Mouse (Mus musculus) kidney, postnatal 25 days (tissue): ENCODE data around the gene H2afv.
A peak's percentile ranks its signal among the peaks of the same experiment; 100 is the strongest.
"Not testable (repeated sequence)": the region's sequence is repeated elsewhere in the genome, so short reads cannot be mapped to it uniquely, and the experiment has no call there.

Experiments
- DNase-seq, 2 experiments: peaks; one replicate each; pipeline ENCODE4 v3.0.0; 2021; ENCODE audit warnings: mixed read lengths in 2 of 2

Gene H2afv

DNA sequence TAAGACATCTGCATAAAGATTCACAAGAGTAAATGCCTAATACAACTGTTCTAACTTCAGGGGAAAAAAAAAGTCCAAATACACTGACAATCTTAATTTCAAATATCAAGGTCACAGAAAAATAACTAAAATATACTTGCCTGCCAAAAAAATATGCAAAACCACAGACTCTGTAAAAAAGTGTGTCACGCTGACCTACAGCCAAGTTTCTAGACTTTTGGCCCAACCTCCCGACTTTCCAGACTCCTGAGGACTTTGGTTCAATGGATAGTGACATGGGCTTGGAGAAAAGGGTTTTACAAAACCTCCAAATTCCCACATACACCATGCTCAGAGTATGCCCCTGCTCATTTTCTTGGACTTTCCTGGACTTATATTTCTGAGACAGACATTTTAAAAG is 24.3 kb upstream of the H2afv start:
- peak in 1 of 2 experiments; percentile 16 for DNase-seq

DNA sequence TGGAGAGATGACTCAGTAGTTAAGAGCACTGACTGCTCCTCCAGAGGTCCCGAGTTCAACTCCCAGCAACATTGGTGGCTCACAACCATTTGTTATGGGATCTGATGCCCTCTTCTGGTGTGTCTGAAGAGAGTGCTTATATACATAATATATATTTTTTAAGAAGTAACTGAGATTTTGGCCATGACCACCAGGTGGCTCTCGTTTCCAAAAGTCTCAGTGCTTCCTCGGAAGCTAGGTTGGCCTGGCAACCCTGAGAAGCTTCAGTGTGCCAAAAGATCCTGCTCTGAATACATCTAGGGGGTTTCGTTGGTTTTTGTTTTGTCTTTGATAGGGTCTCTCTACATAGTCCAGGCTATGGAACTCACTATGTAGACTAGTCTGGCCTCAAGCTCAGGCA is 20.9 kb upstream of the H2afv start:
- peak; percentile 64 to 71 for DNase-seq

DNA sequence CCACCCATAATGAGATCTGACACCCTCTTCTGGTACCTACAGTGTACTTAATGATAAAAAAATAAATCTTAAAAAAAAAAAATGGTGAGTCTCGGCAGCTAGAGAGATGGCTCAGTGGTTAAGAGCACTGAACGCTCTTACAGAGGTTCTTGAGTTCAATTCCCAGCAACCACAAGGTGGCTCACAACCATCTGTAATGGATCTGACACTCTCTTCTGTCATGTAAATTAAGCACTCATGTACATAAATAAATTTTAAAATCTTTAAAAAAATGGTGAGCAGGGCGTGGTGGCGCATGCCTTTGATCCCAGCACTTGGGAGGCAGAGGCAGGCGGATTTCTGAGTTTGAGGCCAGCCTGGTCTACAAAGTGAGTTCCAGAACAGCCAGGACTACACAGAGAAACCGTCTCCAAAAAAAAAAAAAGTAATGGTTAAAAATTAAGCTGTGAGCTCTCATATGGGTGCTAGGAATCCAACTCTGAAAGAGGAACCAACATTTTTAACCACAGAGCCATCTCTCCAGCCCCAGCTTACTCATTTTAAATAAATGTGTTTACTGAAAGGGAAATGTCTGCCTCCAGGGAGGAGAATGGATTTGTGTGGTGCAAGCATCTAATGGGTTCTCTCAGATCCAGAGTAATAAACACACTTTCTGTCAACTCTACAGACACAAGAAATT is 19.1 kb upstream of the H2afv start:
- no peak for DNase-seq

DNA sequence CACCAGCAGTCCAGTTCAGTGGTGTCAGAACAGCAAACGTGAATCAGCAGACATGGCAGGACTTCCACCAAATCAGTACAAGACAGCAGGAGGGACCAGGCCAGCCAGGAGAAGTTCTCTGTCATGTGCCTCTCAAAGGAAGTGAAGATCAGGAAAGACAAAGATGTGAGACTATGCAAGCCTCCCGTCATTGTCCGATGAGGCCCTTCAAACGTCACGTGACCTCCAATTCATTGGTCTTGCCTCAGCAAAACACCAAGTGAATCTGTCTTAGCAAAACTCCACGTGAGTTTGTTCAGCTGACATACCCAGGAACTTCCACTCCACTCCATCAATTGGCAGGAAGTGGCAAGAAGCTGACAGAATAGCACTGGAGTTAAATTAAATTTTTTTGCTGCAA is 11.8 kb upstream of the H2afv start:
- no peak for DNase-seq

DNA sequence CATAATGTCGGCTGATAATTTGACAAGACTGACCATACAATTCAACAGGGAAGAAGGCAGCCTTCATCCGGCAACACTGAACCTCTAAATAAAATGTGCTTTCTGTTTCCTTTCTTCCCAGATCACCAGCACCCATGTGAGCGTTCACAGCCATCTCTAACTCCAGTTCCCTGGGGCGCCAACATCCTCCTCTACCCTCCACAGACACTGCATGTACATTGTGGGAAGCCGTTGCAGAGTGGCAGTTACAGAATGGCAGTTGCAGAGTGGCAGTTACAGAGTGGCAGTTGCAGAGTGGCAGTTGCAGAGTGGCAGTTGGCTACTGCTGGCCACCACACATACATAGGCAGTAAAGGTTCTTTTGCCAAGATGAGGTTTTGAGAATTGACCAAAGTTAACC is 3.9 kb upstream of the H2afv start:
- DNase-seq, result not testable (repeated sequence)

DNA sequence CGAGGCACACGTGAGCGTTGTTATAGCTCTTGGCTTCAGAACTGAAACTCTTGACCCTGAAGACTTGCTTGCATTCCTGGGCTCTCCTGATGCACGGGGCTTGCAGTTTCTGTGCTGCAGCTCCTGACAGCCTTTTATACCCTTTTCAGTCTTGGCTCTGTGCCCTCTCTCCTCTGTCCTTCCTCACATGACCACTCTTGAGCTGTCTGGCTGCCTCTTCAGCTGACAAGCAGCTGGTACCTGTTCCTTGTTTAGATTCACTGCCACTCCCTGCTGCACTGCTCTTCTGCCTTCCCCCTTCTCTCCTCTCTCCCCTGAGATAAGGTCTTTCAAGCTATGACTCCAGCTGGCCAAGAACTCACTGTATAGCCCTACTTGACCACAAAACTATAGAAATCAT is 3.2 kb upstream of the H2afv start:
- peak in 1 of 2 experiments; percentile 23 for DNase-seq

DNA sequence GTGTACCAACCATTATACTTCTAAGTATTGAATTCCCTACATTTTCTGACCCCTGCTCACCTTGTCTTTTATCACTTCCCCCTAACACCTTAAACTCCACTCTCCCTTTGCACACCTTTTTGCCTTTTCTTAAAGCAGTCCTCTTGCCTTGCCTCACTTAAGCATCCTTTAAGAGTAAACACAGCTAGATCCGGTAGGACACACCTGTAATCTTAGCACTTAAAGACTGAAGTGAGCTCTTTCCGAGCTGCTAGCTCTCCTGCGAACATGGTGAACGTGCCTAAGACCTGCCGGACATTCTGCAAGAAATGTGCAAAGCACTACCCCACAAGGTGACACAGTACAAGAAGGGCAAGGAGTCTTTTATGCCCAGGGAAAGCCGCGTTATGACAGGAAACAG is 1.7 kb upstream of the H2afv start:
- DNase-seq, result no peak

DNA sequence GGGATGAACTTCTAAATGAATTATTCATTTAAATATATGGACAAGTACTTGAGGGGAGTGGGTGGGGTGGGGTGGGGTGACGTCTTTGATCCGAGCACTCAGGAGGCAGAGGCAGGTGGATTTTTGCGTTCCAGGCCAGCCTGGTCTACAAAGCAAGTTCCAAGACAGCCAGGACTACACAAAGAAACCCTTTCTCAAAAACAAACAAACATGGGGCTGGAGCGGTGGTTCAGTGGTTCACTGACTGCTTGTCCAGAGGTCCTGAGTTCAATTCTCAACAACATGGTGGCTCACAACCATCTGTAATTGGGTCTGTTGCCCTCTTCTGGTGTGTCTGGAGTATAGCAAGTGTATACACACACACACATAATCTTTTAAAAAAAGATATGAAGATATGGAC is 1.2 kb upstream of the H2afv start:
- DNase-seq, result no peak

DNA sequence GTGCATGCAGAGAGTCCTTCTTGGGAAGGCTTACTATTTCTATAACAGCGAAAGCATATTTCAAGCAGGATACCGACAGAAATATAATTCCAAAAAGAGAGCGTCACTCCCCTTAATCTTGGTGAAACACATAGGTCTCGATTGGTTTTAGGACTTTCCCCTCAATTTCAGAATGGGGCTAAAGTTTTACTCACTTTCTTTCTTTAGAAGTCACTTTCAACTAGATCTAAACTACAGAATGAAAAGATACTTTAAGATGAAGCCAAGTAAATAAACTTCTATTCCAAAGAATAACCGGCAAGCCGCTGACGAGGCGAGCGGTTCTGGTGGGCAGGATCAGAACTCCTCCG is 541 bp downstream of the H2afv start:
- DNase-seq, result no peak

DNA sequence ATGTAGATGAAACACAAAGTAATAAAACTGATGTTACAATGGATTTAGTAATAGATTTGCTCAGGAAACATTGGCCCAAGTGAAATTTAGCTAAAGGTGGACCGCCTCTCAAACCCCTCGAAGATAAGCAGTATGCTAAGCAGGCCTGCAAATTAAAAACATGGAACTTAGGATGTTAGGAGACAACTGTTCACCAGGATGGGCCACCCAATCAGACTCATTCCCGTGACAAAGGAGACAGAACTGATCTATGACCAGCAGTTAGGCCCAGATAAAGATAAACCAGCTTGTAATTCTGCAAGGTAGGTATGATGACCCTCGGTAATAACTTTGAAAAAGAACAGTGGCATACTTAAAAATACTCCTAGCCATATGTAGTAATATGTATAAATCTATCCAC is 1.1 kb downstream of the H2afv start:
- no peak for DNase-seq

DNA sequence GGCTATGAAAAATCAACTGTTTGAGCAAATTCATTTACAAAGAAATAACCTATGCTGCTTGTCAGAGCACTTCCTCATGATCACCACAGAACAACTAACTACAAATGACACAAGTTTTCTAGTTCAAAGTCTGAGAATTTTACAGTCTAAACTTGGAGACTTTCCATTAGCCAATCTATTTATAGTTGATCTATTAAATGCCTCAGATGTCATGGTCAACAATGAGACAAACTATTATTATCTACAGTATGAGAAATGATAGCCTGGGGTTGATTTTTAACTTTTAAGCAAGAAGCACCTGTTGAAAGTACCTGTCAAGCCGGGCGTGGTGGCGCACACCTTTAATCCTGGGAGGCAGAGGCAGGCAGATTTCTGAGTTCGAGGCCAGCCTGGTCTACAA is 1.7 kb downstream of the H2afv start:
- no peak for DNase-seq

DNA sequence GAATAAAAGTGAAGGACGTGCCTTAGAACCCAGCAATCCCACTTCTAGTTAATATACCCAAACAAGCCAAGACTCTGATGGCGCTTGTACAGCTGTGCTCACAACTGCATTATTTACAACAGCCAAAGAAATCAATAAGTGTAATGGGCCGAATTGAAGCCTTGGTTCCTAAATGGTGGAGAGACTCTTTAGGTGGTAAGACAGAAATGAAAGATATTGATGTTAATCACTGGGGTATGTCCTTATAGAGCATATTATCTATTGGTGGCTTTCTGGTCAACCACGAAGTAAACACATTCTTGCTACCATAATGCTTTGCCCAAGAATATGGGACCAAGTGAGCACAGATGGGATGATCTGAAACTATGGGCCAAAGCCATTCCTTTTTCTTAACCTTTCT is 4.1 kb downstream of the H2afv start:
- no peak for DNase-seq

DNA sequence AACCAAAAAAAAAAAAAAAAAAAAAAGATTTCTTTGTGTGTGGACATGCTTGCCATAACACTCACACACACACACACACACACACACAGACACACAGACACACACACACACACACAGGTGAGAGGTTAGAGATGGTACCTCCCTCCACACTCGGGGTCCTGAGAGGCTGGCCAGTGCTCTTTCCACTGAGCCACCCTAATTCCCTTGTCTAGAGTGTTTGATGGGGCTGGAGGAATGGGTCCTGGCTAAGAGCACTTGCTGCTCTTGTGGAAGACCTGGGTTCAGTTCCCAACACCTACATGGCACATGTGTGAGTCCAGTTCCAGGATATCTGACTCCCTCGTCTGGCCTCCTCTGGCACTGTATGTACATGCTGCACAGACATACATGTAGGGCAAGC is 6.6 kb downstream of the H2afv start:
- no peak for DNase-seq

DNA sequence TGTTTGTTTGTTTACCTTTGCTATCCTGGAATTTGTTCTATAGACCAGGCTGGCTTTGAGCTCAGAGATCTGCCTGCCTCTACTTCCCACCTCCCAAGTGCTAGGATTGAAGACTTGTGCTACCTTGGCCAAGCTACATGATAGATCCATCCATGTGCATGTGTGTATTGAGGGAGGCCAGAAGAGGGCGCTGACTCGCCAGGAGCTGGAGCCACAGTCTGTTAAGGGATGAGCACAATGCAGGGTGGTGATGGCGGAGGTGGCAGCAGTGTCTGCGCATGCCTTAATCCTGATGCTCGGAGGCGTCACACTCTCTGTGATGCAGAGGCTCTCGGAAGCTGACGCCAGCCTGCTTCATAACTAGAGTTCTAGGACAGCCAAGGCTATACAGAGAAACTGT is 7.8 kb downstream of the H2afv start:
- DNase-seq, result peak; percentile 67 to 77

DNA sequence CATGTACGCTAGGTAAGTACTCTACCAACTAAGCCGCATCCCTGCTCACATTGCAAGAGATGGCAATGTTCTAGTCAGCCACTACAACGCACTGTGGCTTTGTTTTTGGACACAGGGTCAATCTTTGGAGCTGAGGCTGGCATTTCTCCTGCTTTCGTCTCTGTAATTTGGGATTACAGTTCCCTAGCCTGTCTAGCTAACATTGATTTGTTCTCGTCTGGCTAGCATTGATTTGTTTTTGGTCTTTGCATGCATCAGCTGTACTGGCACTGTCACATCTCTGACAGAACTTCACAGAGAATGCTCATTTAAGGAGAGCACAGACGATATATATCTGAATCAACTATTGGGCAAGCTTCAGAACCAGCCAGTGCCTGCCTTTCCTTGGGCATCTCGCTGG is 14.1 kb downstream of the H2afv start:
- no peak for DNase-seq

DNA sequence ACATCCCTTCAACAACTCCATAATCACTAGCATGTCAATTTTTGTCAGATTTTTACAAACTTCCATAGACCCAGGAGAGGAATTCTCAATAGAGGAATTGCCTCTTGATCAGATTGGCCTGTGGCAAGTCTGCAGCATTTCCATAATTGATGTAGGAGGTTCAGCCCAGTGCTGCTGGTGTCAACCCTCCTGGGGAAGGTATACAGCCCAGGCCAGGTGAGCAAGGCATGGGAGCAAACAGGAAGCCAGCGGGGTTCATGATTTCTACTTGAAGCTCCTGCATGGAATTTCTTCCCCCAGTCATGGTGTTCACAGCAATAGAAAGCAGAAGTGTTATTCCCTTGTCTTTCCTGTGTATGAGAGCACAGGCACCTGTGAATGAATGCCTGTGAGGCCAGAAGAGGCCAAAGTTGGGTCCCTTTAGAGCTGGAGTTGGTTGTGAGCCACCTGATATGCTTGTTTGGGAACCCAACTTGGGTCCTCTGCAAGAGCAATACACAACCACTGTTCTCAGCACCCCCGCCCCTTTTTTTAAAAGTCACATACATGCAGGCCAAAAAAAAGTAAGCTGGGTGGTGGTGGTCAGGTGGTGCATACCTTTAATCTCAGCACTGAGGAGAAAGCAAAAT is 23.4 kb downstream of the H2afv start:
- no peak for DNase-seq

DNA sequence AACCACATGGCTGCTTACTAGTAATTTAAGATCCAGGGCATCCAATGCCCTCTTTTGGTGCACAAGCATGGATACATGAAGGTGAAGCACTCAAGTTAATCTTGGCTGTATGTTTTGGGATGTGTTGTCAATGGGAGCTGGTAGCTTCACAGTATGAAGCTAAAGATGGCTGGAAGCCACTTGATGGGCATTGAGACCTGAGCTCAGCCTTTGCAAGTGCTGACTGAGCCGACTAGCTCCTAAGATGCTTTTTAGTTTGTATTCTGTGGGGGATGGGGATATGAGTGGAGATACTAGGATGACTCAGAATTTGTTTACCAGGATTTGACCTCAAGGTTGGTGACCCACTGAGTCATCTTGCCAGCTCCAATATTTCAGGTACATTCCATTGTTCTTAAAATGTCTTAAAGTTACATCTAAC is 23.9 kb downstream of the H2afv start:
- DNase-seq, result no peak

DNA sequence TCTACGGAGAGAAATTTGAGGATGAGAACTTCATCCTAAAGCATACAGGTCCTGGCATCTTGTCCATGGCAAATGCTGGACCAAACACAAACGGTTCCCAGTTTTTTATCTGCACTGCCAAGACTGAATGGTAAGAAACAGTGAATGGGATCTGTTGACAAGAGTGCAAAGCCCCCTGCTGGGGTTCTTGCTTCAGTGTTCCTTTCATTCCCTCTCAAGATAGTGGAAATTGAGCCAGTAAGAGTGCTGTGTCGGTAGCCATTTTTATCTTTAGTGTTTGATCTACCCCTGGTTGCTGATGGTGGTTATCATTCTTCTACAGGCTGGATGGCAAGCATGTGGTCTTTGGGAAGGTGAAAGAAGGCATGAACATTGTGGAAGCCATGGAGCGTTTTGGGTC is 25.1 kb downstream of the H2afv start:
- not testable (repeated sequence) for DNase-seq

DNA sequence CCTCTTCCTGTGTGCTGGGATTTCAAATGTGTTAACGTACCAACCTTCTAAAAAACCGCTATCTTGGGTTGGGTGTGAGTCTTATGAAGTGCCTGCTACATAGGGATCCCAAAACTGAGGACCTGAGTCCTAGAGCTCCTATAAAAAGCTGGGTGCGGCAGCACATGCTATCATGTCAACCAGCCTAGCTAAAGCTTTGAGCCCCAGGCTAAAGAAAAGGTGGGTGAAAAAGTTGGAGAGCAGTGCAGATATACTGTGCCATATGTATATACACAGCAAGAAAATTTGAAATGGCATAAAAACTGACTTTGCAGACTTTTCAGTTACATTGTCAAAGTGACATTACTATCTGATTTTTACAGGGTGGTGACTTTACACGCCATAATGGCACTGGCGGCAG is 25.5 kb downstream of the H2afv start:
- DNase-seq, result no peak

DNA sequence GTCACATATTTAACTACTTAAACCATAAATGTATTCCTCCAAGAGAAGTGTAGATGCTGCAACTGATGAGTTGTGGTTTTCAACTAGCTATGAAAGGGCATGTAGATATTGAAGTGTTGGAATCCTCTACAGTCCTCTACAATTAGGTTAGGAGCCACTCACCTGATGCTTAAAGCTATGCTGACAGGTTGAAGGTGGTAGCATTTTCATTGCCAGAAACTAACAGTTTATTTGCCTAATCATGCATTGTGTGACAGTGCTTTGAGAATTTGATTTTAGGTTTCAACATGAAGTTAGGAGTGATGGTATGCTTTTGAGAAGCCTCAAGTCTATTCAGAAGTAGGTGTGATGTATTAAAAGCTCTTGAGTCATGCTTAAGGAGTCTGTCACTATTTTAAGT is 26.8 kb downstream of the H2afv start:
- no peak for DNase-seq

DNA sequence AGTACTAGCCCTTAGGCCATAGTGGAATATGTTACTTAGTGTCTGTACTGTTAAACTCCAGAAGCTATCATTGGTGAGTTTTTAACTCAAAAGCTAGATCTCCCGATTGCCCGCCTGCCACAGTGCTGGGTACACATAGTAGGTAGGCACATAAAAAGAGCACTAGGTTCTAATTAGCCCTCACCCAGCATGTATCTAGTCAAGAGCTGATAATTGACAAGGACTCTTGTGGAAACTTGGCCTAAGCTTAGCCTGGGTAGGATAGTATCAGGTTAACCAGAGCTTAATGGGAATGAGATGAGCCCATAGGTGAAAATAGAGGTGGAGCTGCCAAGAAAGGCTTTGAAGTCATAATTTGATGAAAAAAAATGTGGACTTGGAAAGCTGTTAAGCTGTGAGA is 27.2 kb downstream of the H2afv start:
- DNase-seq, result no peak

DNA sequence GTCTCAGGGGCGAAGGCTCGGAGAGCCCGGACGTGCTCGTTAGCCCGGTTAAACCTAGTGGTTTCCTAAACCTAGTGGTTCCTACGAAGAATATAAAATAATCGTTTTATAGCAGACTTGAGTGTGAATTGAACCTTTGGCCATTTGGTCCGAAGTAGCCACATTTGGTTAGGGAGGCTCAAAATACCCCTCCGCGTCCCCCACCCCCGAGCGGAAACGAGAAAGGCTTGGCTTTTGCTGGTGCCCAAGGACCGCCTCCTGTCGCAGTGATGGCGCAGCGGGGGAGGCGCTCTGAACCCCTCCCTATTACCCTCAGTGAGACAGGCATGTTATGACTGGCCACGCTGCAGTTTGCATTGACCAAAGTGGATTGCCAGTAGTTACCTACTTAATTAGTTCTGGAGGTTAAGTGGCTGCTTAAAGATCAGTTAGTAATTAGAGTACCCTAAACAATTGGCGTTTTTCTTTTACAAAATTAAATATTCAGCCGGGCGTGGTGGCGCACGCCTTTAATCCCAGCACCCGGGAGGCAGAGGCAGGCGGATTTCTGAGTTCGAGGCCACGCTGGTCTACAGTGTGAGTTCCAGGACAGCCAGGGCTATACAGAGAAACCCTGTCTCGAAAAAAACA is 27.7 kb downstream of the H2afv start:
- DNase-seq, result peak; percentile 82 to 92

DNA sequence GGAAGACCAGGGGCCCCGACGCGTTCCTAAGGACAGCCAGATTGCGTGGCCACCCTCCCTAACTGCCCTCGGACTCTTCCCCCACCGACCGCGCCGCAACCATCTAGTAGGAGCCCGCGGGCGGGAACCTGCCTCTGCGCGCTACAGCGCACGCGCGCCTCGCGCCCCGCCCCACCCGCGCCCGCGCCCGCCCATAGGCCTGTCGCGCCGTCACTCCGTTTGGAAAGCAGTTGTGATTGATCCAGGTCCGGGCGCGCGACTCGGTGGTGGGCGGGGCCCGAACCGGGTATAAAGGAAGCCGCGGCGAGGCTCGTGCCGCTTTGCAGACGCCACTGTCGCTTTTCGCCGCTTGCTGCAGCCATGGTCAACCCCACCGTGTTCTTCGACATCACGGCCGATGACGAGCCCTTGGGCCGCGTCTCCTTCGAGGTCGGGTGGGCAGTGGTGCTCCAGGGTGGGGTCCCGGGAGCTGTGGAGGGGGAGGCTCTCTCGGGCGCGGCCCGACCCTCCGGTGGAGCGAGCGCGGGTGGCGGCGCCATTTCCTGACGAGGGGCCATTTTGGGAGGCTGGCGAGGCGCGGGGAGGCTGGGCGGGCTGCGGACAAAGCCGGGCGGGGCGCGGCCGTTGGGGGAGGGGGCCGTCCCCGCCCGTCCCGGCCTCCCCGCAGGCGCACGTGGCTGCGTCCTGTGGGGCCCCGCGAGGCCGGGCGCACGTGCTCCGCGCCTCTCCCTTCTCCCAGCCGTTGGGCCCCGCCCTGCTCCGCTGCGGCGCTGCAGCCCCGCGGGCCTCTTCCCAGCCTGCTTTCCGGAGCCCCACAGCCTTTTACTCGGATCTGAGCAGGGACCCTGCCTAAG is 28.5 kb downstream of the H2afv start:
- peak; percentile 96 to 98 for DNase-seq
